Mouse (Mus musculus): ENCODE measurements around the gene Mbnl2.

DNA sequence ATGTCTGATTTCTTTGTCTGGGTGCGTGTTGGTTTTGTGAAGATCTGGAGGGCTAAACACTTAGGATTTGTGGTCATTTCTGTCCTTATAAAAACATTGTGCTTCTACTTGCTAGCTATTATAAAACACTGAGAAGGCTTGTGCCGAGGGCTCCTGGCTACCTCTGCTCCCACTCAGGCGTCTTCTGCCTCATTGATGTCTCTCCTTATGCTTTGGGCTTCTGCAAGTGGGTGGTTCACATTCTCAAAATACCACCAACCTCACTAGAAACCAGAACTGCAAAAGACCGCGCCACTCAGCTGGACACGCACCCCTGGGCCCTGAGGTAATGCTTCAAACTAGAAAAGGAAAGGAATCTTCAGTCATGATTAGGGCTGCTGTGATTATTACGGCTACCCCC, 14.1 kb downstream of the Mbnl2 start:
- no peak for TF ChIP-seq ZNF384 (IDR thresholded peaks at IDR 0.05; ENCODE audit: low read depth, low read length)
- no peak for TF ChIP-seq ZC3H11A (IDR thresholded peaks at IDR 0.05; ENCODE audit: borderline replicate concordance, low read depth, low read length)
